Mouse (Mus musculus) layer of hippocampus, postnatal 10 days (tissue): Measurements from ENCODE around the gene Nos3. TPM values are rescaled to one million over a fixed set of nuclear protein-coding genes. Genes with fewer than 3 reads are reported as not detected.

ENCODE experiments used
- DNase-seq, 2 experiments: peaks; one replicate each; pipeline ENCODE4 v3.0.0; 2021; ENCODE audit warnings: low spot score in 2 of 2
- total RNA-seq, 2 experiments: library from RNA; stranded (reverse); gene quantifications; 2 replicates each; pipeline ENCODE4 v1.2.3; 2021

The Nos3 gene
- total RNA-seq, 2 experiments from 2014 or later = 10.1 to 11.8 TPM

DNA sequence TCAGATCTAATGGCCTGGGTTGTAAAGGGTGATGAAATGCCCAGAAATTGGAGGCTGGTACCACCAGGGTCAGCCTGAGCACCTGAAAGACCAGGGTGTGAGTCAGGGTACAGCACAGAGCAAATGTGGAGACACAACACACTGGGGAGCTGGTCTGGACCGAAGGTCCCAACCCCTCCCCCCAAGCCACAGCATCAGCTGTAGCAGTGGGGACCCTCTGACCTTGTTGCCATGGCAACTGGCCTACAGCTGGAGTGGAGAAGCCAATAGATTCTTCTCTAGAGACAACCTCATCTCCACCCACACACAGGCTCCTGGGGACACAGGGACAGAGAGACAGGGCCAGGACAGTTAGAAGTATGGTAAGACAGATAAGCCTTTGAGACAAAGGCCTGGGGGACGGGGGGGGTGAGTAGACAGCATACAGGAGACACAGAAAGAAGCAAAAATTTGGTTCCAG lies 20.6 kb upstream of the Nos3 start:
- DNase-seq = no peak

DNA sequence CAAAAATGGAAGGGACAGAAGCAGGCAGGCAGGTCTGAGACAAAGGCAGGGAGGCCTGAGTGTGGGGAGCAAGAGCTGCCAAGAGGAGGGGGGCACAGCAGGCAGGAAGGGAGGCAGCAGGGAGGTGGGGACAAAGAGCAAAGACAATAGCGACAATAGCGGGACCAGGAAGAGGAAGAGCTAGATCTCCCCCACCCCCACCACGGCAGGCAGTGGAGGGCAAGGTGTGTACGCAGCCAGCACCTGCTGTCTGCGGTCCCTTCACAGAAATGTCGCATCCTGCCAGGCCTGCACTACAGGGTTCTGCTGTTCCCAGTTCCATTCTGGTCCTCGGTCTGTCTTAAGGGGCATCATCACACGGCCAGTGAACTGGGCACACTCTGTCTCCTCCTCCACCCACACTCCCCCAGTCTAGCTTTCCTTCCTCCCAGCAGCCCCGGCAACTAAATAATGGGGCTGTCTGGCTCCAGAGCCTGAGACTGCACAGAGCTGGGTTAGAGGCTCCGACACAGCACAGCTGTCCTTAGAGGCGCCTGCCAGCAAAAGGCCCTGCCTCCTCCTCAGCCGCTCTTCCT lies 20.0 kb upstream of the Nos3 start:
- DNase-seq = peak in 1 of 2 experiments; percentile 20

DNA sequence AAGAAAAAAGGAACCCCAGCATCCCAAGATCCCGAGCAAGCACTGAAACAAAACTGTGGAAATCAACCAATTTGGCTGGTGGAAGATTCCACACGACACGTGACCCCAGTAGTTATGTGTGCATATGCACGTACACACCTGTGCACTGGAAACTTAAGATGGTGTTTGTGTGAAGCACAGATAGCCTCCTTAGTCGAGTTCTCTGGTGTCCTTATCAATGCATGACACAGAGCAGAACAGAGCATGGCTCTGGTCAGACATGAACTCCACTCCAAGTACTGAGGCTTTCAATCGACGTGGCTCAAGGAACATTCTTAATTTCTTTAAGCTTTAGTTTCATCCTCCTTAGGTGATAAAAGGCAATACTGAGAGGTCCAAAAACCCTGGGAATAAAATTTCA lies 18.3 kb upstream of the Nos3 start:
- no peak for DNase-seq

DNA sequence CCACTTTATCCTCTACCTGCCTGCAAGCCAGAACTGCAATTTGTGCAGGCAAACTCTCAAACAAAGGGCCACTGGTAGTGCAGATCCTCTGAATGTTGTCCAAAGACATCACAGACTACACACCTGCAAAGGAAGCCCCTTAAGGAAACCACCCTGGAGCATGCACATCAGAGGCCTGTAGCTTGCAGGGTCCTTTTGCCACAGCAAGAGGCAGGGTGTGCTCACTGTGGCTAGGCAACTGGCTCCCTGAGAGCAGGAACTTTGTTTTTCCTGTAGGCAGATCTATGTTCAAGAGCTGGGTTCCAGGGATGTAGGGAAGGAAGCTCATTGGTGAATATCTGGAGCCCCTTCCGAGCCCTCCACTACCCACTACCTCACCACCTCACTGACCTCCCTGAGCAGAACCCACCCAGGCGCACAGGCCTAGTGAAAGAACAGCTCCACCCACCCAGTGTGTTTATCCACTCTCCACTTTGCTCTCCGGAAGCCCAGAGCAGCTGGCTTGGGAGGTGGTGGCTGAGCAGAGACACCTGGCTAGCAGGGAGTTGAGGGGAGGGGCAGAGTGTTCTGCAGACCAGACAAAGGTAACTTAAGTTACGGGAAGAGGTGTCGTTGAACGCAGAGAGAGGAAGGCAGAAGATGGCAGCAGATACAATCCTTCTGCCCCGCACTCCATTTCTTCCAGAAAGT lies 17.3 kb upstream of the Nos3 start:
- DNase-seq = no peak

DNA sequence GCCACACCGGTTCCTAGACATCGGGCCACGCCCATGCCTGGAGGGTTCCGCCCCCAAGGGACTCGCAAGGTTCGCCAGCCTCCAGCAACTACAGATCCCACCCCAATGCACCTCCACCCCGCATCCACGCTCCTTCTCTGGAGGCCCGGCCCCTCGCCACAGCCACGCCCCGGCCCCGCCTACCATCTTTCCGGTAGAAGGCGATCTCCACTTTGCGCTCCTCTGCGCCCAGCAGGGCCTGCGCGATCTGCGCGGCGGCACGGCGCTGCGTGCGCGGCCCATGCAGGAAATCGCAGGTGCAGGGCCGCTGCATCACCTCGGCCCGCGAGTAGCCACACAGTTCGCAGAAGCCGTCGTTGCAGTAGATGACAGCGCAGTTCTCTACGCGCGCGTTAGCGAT lies 16.5 kb upstream of the Nos3 start:
- peak; percentile 41 to 63 for DNase-seq

DNA sequence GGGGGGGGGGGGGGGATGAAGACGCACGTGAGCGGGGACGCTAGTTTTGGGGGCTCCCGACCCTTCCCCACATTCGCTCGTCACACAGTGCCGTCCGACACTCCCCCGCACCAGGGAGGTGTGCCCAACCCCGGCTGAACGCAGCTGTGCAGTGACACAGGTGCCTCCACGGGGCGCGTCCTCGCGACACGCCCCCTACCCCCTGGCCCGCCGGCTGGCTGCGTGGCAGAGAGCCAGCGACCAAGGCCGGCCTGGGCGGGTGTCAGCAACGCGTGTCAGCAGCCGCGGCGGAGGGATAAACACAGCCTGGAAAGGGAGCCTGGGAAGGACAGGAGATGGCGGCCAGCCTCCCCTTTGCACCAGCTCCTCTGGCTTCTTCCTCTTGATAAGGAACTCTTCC lies 16.1 kb upstream of the Nos3 start:
- no peak for DNase-seq

DNA sequence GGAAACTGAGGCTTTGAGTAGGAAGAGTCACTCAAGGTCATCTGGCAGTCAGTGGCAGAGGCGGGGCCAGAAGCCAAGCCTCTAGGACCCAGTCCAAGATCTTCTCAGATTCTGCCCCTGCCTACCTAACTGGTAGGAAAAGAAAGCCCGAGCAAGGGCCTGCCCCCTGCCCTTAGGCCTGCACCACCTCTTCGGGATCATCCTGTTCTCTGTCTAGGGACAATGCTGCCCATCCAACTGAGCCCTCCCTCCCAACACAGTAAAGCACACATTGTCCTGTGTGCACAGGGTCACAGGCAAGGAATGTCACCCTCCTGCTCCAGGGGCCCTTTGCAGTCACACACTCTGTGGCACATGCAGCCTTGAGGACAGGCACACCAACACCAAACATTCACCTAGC lies 14.5 kb upstream of the Nos3 start:
- DNase-seq = no peak

DNA sequence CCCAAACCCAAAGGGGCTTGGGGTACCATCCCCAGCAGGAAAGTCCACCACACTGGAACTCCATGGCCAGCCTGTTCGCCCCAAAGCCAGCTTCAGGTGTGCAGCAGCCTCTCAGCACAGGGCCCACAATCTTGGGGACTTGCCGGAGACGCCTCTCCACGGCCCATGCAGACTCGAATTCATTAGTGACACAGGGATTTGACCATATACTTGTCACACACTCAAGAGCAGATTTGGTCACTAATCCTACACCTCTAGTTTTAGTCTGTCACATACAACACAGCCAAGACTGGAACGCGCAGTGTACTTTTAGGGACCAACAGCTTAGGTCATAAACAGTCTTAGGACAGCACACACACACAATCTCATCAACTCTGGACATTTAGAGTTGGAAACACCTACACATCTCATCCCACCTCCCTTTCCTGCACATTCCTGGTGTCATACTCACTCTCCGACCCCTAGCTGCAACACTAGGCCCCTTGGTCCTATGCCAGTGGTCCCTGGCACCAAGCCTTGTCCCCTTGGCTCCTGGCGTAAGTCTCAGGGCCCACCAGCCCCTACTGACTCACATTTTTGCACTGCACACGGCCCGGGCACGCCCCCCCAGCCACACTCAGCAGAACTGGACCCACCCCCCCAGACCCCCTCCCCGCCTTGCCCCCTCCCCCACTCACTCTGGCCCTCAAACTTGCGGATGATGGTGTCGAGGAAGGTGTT lies 13.9 kb upstream of the Nos3 start:
- no peak for DNase-seq

DNA sequence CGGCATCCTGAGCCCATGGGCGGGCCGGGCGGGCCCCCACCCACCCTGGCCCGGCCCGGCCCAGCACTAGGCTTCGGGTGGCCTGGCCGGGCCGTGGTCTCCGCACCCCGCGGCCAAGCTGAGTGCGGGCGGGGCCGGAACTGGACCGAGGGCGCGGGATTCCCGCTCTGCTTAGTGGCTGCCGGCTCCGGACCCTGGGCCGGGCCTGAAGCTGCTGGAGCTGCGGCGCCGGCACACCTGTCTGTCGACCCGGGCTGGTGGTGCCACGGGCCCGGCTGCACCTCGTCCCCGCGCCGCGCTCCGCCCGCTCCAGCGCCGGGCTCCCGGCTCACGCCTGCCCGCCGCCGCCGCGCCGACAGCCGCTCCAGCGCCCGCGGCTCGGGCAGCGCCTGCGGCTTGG lies 13.3 kb upstream of the Nos3 start, which contains the start of gene Kcnh2:
Gene Kcnh2 (minus strand): TSS at position 327 of the 400 bp plus-strand sequence.
- DNase-seq = no peak

DNA sequence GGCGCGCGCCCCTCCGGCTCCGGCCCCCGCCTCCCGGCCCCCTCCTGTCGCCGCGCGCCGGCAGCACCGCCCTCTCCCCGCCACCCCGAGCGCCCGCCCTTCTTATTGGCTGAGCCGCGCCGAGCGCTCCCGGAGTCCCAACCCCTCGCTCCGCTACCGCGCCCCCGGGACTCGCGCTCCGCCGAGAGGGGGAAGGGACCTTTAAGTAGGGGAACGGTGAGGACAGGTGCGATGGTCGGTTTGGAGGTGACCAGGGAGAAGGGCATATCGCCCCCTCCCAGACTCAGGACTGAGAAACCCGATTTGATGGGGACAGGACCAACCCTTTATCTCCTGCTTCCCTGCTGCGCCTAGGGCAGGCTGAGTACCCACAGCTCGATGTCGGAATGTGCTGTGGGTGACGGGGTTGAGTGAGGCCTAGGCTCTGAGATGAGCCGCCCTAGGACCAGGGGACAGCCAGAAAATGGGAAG lies 12.9 kb upstream of the Nos3 start:
- peak; percentile 85 to 91 for DNase-seq

DNA sequence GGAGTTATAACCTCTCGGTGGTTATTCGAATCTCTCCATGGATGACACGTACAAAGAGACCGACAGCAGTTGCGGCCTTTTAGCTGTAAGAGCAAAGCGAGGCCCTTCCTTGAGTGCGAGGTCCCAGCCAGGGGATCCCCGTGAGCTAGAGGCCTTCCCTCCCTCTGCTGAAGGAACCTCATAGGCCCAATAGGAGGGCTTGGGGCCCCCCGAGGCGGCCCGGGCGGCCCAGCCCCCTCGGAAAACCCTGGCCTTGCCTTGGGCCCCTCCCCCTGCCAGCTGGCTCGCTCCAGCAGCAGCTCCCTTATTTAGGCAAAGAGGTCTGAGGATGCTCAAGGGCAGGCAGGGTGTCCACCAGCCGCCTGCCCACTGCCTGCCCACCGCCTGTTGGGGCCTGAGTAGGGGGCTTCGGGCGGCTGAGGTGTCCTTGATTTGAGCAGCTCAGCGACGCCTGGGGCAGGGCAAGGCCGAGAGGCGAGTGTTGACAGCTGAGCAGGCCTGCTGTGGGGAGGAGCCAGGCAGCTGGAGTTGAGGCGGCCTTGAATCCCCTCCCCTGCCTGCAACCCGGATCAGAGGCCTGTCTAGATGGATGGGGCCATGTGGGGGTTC lies 12.3 kb upstream of the Nos3 start:
- peak in 1 of 2 experiments; percentile 41 for DNase-seq

DNA sequence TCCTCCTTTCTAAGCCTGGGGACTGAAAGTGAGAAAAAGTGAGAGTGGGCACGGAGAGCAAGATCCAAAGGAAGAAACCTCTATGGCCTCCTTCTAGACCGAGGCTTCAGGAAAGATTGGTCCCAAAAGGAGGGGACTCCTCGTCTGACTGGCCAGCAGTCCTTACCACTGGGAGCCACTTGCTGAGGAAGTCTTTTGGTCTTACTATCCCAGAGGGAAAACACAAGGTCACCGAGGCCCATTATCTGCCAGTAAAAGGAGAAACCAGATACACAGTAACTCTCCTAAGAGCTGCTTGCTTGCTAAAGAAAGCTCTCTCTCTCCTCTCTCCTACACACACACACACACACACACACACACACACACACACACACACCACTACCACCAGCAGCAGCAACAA lies 11.3 kb upstream of the Nos3 start:
- no peak for DNase-seq

DNA sequence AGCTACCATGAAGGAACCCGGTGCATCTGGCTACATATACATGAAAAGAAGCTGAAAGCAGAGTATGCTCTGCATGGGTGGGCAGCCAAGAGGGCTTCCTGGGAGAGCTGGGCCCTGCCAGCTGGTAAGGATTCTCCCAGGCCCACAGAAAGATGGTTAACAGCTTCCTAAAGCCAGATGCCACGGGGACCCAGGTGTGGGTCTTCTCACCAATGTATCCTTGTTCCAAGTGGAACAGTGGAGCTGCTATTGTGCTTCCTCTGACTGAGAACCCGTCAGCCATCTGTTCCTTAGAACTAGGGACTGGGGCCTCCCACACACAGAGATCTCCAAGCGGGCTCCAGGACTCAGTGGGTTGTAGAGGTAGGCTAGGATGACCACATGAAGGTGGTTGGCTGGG lies 7.8 kb upstream of the Nos3 start:
- no peak for DNase-seq

DNA sequence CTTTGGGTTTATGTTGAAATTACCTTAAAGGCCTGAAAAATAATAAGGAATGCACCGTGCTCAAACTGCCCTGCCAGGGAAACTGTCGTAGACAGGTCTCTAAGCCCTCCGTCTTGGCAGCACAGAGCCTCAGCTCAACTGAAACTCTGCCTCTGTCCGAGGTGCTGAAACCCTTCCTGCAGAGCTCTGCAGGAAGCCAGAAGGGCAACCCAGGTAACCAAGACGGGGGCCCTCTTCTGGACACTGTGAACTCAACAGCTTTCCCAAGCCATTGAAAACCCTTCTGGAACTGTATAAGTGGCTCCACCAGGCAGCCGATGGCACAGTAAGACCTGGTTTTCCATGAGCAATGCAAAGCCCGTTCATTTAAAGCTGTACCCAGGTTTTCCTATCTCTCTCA lies 7.1 kb upstream of the Nos3 start:
- peak; percentile 45 to 63 for DNase-seq

DNA sequence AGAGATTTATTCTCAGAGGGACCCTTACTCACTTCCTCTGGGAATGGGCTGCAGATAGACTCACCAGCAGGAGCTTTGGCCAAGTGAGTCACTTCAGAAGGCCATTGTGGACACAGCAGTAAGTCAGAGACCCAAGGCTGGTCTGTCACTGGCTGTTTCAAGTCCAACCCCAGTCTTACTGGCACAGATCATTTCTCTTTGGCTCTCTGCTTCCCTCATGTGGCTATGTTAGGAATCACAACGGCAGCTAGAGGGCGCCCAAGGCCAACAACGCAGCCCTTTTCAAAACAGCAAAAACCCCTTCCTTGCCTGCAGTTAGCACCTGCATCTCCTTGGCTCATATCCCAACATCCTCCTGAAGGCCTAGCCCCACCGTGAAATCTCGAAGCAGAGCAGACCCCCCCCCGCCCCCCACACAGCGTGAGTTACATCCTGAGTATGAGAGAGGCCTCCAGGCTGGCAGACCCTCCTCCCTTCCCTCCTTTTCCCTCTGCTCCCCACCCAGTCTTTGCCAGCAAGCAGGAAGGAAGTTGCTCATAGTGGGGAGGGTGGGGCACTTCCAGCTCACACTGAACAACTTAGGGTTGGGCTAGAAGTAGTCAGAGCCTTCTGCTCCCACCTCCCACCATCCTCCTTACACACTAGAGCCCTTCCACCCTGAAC lies 3.7 kb upstream of the Nos3 start:
- peak; percentile 90 to 92 for DNase-seq

DNA sequence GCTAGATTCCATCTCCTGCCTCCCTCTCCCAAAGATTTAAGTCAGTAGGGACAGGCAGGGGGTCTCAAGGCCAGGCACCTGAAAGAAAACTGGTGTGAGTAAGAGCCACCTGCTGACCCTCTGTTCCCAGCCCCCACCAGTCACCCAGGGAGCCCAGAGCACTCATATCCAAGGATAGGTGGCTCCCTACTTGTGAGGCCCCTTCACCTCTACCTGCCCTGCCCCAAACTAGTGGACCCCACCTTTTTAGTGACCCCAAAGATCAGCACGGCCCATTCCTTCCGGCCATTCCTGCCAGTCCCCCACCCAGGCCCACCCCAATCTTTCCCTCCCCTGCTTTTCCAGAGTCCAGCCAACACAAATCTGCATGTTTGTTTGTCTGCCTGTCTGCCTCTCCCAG lies 1.1 kb upstream of the Nos3 start:
- no peak for DNase-seq

DNA sequence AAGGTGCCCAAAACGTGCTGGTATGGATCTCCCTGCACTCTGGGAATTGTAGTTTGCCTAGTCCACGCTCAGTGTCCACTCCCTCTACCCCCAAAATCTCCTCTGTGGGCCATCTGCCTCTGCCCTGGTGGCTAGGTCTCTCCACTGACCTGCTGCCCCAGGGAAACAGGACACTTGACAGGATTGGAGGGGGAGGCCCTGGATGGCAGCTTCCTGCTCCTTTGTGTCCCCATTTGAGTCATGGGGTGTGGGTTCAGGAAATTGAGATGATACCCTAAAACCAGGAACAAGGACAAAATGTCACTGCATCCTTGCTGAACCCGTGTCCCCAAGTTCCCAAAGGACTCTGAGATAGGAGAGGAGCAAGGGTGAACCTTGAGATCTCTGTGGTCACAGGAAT lies 549 bp upstream of the Nos3 start:
- no peak for DNase-seq

DNA sequence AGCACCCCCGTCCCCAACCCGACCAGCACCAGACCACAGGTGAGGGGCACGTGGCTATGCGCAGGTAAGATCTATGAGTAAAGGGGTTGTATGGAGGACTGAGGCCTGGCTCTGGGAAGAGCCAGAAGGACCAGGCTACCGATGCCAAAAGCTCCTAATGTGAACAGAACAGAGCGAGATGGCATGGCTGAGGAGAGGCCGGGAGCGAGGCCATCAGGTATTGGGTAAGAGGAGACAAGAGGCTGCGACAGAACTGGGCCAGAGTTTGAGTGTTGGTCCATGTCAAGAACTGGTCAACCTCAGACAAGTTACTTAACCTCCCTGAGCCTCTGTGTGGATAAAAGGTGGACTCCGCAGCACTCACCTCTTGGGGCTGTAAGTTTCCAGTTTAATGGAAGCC lies 353 bp downstream of the Nos3 start:
- no peak for DNase-seq

DNA sequence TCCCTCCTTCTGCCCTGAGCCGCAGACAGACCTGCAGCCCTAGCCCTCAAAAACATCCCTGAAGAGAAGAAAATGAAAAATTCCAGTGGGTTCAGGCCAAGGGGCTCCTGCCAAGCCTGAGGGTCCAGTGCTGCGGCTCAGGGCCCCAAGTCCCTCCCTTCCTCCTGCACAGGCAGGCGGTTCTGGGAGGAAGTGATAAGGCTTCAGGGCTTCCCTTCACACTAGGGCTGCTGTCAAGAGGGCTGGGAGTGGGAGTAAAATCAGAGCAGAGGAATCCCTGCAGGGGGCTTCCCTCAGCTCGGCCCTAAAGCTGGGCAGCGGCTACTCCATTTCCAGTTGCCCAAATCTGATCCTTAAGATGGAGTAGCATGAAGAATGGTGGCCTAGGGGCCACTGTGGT lies 918 bp downstream of the Nos3 start:
- no peak for DNase-seq

DNA sequence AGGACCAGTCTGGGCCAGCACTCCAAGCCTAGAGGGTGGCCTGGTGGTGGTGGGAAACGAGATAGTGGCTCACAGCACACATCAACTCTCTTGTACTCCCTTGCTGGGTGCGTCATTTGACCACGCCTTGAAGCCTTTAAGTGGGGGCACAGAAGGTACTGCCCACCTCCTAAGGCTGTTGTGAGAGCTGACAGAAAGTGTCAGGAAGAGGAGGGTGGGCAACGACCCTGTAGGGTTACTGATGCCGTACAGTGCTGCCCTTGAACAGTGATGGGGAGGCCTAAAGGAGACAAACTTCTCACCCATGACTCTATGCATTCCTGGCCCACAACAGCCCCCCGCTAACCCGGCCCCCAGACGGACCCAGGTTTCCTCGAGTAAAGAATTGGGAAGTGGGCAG lies 1.8 kb downstream of the Nos3 start:
- DNase-seq = no peak

DNA sequence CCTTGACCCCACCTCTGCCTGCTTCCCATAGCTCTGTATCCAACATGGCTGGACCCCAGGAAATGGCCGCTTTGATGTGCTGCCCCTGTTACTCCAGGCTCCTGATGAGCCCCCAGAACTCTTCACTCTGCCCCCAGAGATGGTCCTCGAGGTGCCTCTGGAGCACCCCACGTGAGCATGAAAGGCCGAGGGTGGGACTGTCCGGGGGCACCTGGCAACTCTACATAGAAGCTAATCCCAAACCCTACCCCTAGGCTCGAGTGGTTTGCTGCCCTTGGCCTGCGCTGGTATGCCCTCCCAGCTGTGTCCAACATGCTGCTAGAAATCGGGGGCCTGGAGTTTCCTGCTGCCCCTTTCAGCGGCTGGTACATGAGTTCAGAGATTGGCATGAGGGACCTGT lies 5.2 kb downstream of the Nos3 start:
- no peak for DNase-seq
